Mouse (Mus musculus) frontal cortex, postnatal 10 days (tissue): ENCODE data around the gene Chmp4b.

Experiments used
- DNase-seq, 2 experiments: peaks; one replicate each; pipeline ENCODE4 v3.0.0; 2022; ENCODE audit warnings: low spot score in 2 of 2, mixed read lengths in 1 of 2

Gene Chmp4b

DNA sequence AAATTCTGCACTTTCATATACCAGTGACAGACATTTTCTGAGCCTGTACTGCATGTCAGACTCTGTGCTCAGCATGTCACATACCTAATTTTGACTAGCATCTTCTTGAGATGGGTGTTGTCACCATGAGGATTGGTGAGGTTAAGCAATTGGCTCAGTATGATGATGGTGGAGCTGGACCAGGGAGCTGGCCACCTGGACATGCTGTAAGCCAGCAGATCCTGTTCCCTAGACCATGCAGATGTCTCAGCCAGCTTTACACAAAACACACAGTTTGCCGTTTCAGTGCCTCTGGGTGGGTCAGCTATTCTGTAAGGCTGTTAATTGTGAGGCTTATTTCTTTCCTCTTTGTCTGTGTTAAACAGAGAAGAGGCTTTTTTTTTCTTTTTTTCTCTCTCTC, 31.2 kb downstream of the Chmp4b start:
- no peak for DNase-seq

DNA sequence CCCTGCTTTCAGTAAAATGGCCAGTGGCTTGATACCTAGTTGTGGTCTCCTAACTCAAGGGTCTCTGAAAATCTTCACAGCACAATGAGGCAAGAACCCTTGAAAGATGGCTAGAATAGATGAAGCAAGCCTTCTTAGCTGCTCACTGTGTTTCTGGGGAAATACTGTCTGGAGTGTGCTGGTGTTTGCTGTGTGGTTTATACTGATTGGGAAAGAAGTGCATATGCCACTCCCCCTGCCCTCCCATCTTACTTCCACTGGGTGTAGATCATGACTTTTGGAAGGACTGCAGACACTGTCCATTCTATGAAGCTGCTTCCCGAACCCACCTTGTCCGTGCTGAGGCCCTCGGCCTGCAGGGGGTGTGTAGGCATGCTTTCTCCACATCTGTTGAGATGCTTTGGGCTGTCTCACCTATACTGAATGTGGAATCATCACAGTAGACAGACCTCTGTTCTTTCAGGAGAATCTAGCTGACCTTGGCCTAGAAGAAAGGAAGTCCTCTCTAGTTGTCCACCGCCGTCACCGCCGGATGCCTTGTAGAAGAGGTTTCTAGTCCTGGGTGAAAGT, 33.5 kb downstream of the Chmp4b start:
- DNase-seq, result no peak

DNA sequence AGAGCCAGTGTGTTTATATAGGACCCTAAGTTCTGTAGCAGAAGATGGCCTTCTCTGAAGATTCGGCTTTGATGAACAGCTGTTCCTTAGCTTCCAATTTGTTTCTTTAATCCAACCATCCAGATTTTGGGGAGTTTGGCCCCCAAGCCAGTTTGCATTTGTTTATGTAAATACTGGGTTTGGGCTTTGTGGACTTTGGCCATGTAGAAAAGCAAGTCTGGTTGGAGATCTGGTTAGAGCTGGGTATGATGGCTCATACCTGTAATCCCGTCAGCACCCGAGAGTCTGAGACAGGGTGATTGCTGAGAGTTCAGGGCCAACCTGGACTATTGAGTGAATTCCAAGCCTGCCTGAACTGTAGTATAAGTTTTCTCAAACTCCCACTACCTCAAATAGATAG, 34.3 kb downstream of the Chmp4b start:
- no peak for DNase-seq

DNA sequence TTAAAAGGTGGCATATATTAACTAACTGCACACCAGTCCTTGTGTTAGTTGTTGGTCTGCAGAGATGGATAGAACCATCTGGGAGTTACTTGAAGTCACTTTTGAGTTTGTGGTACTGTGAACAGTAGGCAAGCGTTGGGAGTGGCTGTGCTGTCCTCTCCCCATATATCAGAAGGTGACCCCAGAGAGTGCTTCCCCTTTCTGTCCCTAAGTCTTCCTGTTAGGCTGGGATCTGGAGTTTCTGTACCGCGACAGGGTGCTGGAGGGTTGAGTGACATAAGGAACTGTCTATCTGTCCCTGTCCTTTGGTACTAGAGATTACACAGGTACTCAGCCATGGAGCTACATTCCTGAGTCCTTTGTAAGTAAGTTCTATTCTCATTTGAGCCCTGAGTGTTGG, 35.3 kb downstream of the Chmp4b start:
- DNase-seq, result no peak

DNA sequence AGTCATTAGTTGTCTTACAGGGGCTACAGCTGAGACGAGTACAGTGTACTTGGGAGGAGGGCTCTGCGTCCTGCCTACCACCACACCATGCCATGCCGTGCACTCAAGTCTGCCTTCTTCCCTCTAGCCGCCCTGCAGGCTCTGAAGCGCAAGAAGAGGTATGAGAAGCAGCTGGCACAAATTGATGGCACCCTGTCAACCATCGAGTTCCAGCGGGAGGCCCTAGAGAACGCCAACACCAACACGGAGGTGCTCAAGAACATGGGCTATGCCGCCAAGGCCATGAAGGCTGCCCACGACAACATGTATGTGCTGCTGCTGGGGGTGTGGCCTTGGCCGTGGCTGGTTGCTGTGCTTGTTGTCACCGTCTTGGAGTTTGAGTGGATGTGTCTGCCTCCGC, 37.9 kb downstream of the Chmp4b start:
- no peak for DNase-seq

DNA sequence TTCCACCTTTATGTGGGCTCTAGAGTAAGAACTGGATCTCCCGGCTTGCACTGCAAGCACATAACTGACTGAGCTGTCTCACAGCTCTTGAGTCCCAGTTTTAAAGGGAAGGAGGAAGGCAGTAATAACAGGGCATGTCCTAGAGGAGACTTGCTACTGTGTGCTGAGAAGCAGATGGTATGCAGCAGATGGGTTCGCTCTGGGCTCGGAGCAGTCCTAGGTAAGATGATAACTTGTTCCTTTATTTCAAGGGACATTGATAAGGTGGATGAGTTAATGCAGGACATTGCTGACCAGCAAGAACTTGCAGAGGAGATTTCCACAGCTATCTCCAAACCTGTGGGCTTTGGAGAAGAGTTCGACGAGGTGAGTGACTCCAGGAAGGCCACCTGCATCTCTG, 39.5 kb downstream of the Chmp4b start:
- DNase-seq, result no peak

DNA sequence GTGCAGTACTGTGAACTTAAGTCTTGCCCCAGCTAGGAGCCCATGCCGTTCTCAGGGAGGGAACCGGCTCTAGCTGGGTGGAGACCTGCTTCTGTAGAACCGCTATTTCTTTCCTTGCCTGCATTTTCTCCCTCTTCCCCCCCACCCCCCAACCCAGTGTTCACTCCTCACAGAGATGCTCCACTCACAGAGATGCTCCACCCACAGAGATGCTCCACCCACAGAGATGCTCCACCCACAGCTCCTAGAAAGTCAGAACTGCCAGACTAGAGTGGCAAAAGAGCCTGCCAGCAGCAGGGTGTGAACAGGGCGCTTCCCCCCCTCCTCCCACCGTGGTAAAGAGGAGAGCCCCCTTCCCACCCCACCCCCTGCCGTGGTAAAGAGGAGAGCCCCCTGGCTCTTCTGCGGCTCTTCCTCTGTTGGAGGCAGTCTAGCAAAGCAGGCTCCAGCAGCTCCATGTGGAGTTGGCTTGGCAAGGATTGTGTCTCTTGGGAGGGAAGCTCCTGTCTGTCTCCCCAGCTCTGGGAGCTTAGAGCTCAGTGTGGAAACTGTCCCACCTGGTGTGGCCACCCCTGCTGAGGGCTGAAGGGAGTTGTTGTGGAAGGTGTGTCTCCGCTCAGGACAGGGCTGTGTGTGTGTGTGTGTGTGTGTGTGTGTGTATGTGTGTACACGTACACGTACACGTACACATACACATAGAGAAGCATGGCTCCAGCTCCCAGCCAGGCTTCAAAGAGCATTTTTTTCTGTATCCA, 41.9 kb downstream of the Chmp4b start:
- DNase-seq, result no peak

DNA sequence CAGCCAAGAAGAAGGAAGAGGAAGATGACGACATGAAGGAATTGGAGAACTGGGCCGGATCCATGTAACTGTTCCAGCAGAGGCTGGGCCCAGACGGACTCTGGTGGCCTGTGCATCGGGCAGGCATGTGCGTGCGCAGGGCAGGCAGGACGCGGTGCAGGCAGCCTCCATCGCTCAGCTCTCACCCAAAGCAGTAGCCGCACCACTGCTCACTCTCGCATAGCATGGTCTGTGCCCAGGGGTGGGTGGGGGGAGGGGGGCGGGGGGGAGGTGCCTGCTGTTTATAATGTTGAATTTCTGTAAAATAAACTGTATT, 42.4 kb downstream of the Chmp4b start:
- no peak for DNase-seq

DNA sequence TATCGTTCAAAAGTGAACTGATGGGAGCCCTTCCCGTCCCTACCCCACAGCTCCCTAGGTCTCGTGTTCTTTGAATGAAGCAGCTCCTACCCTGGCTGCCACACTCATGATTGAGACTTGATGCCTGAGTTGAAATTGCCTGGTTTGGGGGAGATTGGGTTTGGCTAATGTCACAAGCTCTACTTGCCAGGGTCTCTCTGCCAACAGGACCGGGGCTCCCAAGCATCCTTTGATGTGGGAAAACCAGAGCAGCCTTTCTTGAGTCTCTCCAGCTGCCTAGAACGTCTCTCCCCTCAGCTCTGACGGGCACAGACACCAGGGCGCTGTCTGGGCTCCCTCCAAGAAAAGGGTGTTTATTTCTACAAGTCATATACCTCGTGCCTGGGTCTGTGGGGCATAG, 44.2 kb downstream of the Chmp4b start:
- no peak for DNase-seq

DNA sequence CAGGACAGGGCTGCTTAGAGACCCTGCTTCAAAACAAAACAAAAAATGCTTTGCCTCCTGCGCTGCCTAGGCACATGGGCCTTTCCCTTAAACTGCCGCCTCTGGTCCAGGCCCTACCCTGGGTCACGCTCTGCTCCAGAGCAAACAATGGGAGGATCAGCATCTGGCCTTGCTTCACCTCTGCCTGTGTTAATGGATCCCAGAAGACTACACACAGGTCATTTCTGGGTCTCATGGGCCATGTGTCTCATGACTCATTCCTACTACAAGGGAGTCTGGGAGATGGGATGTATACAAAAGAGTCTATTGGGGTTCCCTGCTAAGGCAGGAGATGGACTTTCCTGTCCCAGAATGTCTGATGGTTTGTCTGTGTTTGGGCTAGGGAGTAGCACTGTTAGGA, 45.2 kb downstream of the Chmp4b start:
- DNase-seq, result no peak

DNA sequence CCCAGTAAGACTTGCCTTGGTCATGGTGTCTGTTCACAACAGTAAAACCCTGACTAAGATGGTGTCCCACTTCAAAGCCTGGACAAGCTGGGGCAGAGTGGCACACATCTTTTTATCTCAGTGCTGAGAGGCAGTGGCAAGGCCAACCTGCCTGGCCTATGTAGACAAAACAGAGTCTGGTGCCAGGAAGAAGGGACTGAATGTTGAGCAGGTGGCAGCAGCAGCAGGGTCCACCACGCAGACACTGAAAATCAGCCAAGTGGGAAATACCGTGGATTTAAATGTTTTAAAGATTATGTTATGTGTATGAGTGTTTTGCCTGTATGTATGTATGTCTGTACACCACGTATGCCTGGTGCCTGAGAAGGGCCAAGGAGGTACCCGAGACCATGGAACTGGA, 47.9 kb downstream of the Chmp4b start:
- no peak for DNase-seq

DNA sequence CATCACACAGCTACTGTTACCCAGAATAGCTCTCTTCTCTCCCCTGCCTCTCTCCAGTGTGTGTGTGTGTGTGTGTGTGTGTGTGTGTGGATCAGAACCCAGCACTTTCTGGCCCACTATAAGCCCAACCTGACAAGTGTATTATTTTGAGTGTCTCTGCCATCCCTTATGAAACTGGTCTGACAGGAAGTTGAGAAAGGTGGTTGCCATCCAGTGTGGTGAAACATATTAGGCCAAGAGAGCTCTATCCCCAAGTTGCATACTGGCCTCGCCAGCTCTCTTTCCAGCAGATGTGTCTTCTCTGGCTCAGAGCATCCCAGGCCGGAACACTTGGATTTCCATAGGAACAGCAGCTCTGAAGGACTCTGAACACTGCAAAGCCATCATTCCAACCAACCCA, 48.7 kb downstream of the Chmp4b start:
- DNase-seq, result no peak

DNA sequence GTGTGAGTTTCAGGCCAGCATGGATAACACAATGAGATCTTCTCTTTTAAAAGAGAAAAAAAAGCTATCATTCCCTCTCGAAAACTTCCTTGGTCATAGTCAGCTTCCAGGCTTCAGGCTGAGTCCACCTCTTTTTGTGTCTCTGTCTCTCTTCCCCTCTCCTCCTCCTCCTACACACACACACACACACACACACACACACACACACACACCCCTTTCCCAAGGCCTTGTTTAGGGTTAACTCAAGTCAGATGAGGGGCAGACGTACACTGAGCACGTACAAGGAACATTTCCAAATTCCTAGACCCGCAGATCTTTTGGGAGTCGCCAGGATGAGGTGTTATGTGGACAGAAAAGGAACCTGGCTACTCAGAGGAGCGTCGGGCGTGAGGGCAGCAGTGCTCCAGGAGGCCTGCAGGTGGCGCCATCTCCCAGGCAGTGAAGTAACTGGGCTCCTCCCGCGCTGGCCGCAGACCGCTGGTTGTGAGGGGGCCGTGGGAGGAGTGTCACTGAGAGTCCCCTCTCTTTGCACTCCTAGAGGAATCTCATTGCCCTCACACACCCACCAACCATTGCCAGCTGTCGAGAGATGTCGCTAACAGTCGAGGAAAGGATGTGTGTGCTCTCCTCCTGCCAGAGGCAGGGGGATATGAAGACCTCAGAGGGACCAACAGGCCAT, 51.3 kb downstream of the Chmp4b start:
- DNase-seq, result peak in 1 of 2 experiments; percentile 67

DNA sequence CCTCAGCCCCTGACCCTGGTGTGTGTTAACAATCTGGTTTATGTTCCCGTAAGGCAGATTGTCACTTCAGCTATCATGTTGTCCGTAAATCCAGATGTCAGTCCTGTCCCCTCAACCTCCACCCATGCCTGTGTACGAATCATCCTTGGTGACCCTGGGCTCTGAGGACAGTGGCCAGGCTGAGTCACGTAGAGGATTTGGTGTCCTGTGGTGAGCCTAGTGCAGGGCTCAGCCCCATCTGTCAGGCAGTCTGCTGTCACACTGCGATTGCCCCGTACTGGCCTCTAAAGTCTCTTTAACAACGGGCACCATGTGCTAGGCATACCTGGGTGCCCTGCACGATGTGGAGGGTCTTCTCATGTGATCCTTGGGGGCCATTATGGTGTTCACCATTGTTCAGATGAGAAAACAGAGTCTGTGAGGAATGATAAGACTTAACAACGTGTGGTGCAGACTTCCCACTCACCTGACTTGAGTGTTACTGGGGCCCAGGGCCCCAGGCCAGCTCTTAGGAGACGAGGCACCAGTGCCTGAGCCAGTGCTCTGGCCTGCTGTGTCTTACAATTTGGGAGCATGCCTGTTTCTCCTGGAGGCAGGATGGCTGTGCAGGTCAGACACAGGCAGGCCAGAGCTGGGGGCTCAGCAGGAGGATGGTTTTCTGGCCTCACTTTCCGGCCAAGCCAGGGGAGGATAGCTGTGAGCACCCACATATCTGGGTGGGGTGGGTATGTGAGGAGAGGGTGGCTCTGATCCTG, 55.2 kb downstream of the Chmp4b start:
- DNase-seq, result no peak

DNA sequence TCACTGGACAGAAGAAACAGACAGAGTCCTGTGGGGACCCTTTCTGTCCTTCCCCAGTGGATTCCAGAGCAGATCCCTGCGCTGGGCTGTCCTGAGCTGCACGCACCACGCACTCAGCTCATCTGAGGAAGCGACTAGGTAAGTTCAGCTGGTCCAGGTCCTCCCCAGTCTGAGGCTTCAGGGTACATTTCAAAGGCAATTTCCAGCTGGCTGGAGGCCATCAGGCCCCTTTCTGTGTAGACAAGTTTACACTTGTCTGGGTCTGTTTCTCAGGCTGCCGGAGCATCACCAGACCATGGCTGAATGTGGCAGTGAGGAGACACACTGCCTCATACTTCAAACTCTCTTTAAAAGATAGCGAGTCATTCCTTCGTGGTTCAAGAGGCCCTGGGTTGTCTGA, 55.8 kb downstream of the Chmp4b start:
- DNase-seq, result no peak

DNA sequence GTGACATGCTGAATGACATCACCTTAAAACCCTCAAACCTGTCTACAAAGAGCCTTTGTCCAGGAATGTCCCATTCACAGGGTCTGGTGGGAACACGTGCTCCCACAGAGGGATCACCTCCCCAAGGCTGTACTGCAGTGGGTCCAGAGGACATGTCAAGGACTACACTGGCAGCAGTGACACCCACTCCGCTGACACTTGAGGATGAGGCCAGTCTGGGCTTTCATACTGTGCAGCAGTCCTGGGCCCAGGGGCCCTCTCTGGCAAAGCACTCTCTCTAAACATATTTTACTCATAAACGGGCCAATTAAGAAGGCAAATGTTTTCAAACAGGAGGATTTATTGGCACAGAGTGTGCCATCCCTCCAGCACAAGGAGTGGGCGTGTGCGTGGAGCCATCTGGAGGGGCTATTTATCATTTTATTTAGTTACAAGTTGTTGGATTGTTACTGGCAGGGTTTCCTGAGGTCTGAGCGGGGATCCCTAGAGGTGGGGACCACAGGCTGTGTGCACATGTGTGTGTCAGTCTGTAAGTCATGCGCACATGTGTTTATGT, 56.4 kb downstream of the Chmp4b start:
- no peak for DNase-seq

DNA sequence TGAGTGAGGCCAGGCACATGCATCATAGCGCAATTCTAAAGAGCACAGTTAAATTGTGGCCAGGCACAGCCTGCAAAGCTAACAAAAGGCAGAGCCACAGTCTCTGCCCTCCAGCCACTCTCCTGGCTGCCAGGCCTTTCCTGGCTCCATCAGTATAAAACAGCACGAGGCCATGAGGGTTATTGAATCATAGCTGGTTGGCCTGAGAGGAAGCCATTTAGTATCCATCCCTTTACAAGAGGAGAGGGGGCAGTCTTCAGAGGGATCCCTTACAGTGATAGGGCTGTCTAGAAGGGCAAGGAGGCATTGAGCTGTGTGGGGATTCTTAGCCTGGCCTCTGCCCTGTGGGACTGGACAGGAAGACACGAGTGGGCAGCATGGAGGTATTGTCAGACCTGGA, 60.2 kb downstream of the Chmp4b start:
- no peak for DNase-seq

DNA sequence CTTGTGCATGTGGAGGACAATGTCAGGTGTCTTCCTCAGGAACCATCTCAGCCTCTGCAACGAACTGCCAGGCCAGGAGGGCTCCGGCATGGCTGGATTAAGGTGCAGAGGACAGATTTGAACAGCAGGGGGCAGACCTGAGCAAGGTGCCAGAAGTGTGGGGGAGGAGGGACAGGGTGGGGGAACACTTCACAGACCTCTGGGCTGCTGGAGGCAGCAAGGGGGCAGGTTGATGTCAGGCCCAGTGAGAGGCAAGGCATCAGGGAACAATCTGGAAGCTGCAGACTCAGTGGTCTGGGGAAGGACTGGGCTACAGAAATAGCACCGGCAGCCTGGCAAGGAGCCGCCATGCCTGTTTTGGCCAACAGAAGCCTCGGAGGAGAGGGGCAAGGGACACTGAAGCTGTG, 60.8 kb downstream of the Chmp4b start:
- peak in 1 of 2 experiments; percentile 23 for DNase-seq

DNA sequence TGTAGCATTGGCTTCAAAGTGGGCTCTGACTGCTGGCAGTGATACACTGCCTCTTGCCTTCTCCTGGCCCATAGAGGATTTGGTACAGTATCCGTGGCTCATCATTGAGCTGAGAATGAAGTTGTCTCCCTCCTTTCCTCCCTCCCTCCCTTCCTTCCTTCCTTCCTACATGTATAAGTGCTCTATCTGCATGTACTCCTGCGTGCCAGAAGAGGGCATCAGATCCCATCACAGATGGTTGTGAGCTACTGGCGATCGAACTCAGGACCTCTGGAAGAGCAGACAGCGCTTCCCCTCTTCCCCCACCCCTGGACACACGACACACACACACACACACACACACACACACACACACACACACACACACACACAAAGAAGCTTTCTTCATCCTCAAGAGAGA, 61.6 kb downstream of the Chmp4b start:
- no peak for DNase-seq

DNA sequence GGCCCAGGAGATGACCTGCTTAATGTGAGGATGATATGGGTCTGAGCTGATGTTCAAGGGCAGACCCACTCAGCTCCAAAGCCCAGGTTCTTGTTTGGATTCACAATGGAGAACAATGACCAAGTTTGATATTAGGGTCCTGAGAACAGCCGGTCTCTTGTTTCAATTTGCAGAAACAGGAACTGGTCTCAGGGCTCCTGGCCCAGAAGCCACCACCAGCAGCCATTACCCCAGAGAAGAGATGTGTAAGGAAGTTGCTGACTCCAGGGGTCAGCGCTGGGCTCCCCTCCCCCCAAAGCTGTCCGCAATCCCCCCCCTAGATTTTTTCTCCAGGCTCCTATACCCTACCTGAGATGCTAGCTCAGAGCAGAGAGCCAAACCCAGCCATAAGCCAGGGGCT, 62.5 kb downstream of the Chmp4b start:
- DNase-seq, result no peak

DNA sequence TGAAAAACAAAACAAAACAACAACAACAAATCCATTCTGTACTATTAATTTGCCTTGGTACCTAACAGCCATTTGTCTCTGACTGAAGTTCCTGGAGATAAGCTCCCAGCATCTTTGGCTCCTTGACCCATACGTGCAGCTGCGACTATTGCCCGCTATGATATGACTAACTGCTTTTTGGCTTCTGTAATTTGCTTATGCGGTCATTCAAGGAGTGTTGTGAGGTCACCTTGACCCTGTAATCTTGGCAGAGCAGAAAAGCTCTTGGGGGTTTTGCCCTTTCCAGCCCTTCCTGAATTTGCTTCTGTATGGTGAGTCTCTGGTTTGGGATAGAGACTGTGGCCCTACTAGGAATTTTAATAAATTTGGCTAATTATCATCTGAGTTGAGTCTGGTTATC, 65.1 kb downstream of the Chmp4b start:
- no peak for DNase-seq

DNA sequence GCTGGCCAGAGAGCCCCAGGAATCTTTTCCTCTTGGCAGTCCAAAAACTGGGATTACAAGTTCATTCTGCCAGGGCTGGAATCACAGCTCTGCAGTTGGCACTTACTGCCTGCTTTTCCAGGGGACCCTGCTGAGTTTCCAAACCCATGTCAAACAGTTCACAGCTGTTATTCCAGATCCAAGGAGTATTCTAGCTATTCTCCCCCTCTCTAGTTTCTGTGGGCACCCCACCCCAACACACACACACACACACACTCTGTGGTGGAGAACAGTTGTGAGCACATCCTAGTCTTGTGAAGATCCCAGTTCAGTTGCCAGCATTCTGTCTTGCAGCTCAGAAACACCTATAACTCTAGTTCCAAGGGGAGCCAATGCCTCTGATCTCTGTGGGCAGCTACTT, 65.6 kb downstream of the Chmp4b start:
- no peak for DNase-seq
